Mouse (Mus musculus): ENCODE data around the gene R3hcc1l.

Gene R3hcc1l

DNA sequence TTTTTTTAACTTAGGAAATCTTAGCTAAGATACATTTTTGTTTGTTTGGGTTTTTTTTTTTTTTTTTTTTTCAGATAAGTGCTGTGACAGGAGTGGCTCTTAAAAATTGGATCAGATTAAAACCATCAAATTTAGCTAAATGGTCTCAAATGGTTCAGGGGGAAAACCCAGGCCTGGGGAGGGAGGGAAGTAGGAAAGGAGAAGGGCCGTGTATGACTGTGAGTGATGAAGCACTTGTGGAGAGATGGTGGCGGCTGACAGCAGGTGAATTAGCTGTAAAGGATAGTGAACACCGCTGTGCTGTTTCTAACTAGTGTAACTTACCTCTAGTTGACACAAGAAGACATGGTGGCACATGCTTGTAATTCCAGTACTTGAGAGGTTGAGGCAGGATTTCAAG is 40.1 kb downstream of the R3hcc1l start:
- no peak for DNase-seq

DNA sequence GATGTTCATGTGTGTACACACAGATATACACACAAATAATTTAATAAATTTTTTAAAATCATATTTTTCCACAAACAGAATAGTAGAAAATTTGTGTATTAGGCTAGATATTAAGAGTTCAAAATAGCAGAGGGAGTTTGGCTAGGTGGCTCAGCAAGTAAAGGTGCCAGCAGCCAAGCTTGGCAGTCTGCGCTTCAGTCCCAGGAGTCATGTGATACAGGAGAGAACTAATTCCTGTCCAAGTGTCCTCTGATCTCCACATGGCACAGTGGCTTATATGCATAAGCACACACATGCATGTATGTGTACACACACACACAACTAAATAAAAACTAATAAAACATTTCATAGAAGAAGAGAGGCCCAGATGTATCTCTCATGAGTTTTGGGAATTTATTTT is 43.4 kb downstream of the R3hcc1l start:
- no peak for DNase-seq

DNA sequence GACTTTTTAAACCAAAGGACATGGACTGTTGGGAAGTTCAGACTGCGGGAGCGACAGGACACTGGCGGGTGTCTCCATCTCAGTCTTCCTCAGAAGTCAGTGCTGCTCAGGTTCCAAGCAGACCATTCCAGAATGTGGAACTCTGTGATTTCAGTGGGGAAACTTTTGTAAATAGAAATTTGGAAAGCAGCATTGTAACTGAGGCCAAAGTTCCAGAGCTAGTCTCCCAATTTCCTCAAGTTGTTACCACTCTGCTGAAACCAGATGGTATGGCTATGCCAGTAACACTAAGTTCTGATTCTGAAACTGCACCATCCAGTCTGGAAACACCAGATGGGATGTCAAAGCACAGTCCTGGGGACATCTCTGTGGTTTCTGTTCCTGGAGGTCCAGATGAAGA is 44.4 kb downstream of the R3hcc1l start:
- DNase-seq = no peak

DNA sequence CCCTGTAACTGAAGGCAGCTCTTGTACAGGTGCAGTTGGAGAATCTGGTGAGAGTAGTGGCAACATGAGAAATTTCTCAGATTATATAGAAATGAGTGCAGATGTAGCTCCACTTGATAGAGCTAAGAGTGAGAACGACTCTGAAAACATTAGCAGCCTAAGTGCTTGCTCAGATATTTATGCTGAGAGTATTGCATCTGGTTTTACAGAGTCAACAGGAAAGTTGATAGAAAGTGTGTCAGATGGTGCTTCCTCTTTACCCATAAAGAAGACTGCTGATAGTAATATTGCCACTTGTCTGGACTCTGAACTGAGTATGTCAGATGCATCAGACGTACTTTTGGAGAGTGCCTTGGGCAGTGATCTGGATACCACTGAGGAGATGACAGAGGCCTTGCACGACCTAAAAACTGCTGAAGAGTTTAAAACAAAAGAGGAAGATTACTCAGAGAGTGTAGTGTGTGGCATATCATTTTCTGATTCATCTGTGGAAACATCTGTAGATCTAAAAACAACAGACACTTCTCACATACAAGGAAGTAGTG is 45.2 kb downstream of the R3hcc1l start:
- DNase-seq = no peak

DNA sequence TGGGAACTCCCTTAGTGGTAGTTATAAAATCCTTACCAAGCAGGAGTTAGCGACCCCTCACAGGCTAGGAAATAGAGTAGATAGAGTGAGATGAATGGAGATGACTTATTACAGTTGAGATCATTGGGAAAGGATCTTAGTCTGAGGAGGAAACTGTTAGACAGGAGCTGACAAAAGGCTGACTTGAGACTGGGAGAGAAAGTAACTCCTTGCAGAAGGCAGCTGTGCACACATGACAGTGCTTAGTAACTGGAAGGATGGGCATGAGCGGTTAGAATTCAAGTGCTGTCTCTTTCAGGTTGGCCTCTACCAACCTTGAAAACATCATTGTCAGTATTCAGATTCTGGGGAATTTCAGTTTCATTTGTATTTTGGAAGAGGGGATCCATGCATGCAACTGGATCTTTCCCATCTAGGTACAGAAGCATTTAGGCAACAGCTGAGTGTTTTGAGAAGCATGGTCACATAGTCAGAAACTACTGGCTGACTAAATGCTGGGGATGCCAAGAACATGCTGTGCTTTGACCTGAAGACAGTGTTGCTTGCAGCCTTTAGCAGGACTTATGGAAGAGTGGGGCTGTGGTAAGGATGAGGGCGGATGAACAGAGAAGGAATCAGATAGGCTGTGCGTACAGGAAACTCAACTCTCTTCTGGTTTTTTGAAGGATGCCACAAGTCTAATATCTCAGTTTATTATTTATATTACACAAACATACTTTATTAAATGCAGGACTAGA is 47.9 kb downstream of the R3hcc1l start:
- no peak for DNase-seq

DNA sequence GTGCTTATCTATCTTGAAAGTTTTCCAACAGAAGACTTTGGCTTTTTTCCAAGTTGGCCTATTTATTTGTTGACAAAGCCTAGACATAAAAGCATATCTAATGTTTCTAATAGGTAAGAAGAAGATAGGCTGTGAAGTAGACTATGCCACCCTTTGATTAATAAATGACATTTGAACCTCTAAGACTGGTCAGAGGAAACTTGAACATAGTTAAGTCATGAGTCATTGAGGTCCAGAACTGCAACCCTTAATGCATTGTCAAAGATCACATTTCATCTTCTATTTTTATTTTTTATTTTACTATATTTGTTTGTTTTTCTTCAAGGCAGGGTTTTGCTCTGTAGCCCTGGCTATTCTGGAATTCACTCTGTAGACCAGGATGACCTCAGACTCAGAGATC is 48.5 kb downstream of the R3hcc1l start:
- DNase-seq = no peak

DNA sequence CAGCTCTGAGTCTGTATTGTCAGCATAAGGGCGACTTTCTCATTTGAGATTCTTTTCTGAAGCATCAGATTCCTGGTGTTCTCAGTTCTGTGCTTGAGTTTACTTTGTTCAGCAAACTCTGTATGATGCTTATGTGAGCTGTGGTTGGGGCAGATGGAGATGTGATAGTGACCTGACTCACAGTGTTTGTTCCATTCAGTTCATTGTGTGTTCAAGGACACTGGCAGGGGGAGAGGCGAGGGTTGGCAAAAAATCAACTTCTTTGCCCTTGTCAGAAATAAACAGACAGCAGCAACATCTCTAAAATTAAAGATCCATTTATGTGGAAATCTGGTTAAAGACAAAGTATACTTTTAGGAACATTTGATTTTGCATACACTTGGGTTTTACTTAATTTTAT is 50.5 kb downstream of the R3hcc1l start:
- no peak for DNase-seq

DNA sequence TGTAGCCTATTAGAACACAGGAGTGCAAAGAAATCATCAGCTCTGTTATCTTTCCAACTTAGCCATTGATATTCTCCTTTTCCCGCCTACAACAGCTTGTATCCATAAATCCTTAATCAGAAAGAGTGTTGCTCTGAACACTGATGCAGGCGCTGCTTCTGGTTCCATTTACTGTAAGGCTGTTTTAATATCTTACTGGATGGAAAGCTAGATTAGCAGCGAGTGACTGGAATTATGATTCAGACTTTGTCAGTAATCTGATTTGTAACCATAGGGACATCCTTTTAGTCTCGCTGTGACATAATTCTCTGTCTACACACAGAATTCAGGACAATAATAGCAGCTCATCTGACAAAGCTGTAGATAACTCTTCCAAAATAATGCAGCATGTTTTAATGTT is 52.7 kb downstream of the R3hcc1l start:
- DNase-seq = no peak

DNA sequence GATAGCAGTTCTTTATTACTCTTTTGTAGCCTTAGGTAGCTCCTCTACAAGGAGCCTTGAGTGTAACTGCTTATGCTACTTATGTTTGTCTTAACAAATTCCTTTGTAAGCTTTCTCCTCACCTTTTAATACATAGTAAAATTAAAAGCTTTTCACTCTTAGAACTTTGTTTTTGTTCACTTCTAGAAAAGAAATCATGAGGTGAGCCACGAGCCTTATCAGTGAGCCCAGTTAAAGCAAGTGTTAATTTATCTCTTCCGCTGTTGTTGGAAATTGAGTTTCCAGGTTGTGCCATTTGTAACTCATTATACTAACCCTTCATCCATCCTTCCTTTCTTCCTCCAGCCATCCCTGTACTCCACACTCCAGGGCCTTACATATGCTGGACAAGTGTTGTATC is 56.8 kb downstream of the R3hcc1l start:
- no peak for DNase-seq

DNA sequence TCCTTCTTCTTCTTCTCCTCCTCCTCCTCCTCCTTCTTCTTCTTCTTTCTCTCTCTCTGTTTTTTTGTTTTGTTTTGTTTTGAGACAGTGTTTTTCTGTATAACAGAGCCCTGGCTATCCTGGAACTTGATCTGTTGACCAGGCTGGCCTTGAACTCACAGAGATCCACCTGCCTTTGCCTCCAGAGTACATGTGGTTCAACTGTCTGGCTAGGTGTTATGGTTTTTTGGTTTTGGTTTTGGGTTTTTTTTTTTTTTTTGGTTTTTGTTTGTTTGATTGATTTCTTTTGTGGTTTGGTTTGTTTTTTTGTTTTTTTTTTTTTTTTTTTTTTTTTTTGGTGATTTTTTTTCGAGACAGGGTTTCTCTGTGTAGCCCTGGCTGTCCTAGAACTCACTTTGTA is 58.3 kb downstream of the R3hcc1l start:
- no peak for DNase-seq

DNA sequence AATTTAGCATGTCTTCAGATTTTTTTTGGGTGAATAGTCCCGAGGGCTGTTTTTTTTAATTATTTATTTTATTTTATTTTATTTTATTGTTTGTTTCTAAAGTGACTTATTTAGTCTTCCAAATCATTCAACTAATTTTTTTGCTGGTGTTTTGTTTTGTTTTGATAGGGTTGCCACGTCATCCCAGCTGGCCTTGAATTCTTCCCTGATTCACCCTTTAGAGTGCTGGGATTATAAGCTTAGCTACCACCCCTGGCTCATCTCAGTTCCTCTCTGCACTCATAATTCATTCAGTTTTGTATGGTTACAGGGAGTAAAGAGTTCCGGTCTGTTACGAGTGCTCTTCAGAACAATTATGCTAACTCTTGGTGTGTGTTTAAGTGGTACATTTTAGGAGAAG is 60.1 kb downstream of the R3hcc1l start:
- no peak for DNase-seq

DNA sequence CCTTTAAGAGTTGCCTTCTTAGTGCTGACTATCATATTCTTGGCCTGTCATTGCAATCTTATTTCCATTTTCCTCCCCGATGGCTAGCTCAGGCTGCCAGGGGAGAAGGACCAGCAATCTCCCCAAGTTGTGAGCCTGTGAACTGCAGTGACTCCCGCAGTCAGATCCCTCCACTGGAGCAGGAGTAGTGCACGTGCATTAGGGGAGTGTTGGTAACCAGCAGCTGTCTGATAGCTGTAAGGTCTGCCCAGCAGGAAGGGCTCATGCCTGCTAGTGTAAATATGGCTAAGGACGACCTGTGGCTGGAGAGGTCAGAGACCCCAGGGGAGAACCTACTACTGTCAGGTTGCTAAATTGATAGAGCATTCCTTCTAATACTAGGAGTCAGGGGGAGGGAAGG is 62.1 kb downstream of the R3hcc1l start:
- DNase-seq = no peak

DNA sequence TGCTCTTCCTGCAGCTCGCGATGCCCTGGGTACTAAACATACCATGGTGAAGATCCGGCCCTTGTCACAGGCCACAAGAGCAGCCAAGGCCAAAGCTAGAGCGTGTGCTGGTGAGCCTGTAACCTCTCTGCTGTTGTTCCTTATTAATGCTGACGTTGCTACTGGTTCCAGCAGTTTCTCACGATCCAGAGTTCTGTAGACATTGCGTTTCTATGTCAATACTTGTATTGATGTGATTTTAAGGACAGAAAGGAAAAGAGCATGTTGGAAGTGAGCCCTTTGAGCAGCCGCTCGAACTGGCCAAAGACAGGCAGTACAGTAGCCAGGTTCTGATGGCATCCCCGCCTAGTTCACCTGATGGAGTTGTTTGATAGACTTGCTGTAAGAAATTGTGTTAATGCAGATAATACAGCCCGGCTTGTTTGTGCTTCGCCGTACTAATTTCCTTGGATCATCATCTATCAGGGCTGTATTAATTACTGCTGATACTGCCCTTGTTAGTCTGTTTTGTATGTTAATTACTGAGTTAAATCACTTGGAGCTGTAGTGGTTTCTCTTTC is 64.3 kb downstream of the R3hcc1l start:
- no peak for DNase-seq

DNA sequence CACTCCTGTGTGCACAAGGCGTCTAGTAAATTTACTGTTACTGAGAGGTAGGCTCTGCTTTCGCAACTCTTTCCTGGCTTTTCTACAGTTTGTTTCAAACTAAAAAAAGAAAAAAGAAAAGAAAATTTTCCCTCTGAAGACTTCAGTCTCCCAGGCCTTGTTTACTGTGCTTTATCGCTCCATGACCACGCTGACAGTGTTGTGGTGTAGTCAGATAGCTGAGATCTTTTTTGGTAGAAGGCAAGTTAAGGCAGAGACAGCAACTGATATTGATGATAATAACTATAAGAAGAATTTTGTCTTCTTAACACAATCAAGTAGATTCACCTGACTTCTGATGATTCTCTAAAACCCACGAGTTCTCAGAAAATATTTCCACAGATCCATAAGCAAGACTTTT is 65.1 kb downstream of the R3hcc1l start:
- no peak for DNase-seq

DNA sequence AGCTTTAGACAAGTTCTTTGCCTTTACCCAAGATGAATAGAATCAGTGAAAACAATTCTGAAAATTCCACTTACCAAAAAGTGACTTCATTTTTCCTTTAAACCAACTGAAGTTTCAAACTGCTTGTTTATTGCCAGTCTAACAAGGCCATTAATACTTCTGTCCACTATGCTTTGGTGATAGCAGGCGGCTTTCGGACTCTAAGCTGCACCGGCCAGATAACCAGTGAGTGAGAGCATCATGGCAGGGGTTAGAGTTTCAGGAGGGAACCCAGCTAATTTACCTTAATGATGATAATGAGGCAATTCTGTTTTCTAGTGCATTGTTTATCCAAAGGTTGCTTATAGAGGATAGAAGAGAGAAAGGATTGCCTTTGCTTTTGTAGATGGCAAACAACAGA is 65.6 kb downstream of the R3hcc1l start:
- no peak for DNase-seq

DNA sequence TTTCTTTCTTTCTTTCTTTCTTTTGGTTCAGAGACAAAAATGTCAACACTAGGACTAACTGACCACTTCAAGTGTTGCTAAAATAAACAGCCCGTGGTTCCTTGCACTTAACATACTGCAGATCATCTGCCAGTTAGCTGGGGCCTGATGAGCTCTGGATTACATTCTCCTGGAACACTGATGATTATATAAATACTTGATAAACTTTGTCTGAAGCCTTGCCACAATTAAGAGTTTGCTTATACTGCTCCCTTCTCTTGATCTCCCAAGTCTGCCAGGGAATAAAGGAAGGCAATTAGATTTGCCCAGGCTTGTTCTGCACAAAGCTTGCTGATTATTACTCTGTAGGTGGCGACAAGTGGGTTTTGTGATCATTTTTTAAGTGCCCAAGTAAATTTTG is 69.1 kb downstream of the R3hcc1l start:
- DNase-seq = no peak

DNA sequence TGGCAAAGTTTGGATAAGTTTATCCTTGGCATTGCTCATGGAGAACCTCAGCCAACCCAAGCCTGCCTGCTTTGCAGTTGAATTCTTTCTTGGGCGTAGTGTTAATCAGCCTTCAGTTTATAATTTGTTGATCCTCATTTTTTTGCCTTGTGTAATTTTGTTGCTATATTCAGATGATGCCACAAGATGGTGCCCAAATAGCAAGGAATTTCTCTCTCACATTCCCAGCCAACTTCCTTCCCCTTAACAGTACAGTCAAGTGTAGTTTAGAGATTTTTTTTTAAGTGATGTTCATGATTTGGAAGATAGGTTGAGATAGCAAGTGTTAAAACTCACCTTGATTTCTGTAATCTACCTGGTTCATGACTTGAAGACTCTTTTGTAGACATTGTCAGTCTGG is 70.7 kb downstream of the R3hcc1l start:
- no peak for DNase-seq

DNA sequence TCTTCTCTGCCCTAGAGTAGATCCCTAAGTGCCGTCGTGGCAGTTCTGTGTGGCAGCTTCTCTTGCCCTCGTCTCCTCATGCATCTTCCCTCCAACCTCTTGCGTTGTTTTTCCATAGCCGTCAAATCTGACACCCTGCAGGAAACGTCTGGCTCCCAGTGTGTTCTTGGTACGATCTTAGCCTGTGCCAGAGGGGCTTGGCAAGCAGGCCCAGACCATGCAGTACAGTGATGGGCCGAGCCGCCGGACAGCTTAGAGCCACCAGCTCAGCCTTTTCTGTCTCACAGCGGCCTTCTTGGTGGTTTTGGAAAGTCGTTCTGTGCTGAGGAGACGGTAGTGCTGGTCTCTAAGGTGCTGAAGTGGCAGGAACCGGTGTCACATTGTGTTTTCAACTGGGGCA is 73.0 kb downstream of the R3hcc1l start:
- no peak for DNase-seq

DNA sequence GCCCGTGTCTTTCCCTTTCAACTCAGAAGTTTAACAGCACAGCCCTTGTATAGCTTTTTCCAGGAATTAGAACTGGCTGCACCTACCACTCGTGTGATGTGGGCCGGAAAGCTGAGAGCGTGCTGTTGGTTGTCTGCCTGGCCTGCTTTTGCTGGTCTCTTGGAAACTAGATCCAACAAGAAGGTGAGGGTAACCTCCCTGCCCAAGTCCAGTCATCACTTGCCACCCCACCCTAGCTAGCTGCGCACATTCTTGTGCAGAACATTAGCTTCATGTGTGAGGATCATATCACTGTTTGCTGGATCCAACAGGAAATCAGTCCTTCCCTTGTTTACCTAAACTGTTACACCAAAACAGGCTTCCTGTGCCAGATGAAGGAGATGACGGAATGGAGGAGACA is 74.9 kb downstream of the R3hcc1l start:
- DNase-seq = no peak

DNA sequence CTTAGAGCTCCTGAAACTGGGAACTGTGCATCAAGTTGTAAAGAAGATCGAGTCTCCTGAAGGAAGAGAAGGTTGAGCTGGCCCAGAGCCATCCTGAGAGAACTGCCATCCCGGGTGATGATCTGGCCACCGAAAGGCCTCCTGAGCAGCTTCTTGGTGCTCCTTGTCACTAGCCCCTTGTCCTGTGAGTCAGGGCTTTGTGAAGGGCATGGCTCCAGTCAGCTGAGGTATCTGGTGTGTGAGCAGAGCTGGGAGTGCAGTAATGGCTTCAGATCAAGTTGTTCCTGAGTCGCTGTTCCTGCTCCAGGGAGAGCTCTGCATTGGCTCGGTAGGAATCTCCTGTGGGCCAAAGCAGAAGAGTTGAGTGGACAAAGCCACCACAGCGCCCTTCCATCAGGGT is 76.5 kb downstream of the R3hcc1l start:
- DNase-seq = no peak

DNA sequence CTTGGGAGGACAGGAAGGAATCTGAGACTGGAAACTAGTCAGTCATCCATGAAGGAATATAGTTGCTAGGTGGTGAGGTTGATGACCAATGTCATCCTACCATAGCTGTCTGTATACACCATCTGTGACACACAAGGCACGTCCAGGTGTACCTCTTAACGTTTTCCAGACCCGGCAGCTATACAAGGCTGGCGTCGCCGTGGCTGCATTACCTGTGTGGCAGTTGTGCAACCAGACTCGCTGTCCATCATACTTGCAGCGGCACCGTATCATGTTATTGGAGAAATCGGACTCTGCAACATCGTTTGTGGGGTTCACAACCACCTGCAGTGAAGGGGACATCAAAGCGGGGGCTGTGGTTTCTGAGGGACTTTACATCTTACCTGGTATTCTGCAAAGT is 78.7 kb downstream of the R3hcc1l start:
- DNase-seq = no peak

DNA sequence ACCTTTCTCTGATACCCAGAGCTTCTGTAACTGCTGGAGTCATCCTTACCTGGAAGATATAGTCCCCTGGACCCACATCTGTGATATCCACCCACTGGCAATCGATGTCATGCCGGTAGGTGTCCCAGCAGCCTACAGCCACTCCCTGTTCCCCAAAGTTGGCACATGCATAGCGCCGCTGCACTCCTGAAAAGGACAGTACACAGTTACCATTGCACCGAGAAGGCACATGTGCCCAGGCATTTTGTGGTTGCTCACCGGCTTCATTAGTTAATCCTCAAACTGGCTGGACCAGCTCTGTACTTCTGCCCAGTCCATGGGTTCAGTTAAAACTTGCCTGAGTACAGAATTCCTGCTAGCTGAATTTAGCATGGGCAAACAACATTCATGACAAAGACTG is 79.3 kb downstream of the R3hcc1l start:
- no peak for DNase-seq

DNA sequence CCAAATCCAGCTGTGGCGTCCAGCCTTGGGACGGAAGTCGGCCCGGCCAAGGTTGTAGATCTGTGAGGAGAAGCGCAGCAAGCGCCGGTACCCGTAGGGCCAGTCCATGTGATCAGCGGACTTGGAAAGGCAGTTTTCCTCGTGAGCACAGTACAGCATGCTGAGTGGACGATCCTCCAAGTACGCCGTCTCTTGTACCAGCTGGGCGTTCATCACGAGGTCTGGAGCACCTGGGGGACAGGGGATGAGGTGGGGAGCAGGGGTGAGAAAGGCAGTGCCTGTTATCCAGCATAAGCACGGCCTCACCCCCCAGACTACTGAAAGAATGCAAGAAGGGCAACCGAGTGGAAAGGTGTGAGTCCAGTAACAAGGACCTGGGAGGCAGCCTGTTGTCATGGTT is 81.3 kb downstream of the R3hcc1l start:
- no peak for DNase-seq

DNA sequence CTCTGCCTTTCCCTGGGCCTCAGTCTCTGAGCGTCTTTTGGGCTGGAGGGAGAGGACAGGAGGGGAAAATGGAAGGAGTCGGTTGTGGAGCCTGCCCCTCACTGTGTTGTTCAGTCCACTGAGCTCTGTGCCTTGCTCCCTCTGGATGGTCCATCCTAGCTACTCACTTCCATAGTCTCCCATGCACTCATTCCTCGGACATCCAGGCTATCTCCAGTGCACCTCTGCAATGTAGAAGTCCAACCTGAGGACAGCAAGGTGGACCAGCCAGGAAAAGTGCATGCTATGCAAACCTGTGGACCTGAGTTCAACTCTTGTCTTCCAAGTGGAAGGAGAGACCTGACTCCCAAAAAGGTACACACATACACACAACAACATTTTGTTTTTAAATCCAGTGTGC is 82.0 kb downstream of the R3hcc1l start:
- no peak for DNase-seq

DNA sequence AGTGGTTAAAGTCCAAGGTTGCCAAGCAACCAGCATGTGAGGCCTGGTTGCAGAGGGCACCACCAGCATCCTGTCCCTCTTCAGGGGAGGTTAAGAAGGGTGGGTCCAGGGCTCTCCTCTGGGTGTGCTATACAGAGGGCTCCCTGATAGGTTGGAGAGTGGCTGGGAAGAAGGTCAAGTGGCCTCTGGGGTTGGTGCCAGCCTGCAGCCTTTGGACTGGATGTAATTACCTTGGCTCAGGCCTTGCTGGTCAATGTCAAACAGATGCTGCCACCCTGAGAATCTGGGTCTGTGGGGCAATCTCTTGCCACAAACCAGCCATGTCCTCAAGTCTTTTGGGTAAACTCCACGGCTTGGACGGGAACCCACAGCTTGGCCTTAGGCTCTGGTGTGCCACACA is 82.9 kb downstream of the R3hcc1l start:
- no peak for DNase-seq

Data from B cell, adult 2 months (primary cell).